Mouse (Mus musculus) olfactory bulb, adult 2 months (tissue): ENCODE measurements around the gene Myoz1.

Experiments used
- CTCF ChIP-seq: fragments of 200-500 bp; IDR thresholded peaks from 2 replicates; pipeline ENCODE4 v1.5.1; 2012; ENCODE audit warnings: low read depth, mild to moderate bottlenecking, low read length, moderate library complexity; ENCODE audit not compliant: insufficient read depth
- POLR2A ChIP-seq: fragments of 200-500 bp; IDR thresholded peaks from 2 replicates; pipeline ENCODE4 v1.6.1; 2012; ENCODE audit warnings: mild to moderate bottlenecking, low read depth, low read length, moderate library complexity; ENCODE audit not compliant: insufficient read depth

- TF ChIP-seq CTCF (no peak), POLR2A (no peak)
These were observed 46.2 kb downstream of the Myoz1 start for GRCm38 (mm10) chr14:20610146-20610545.
